ENCODE assay signal across 7 mouse cellular contexts in genomic region chr8:85298600-85299433, GRCm38 (mm10). TPM values are rescaled to one million over a fixed set of nuclear protein-coding genes. Genes with fewer than 3 reads are reported as not detected.
DNase-seq lines count a peak whose midpoint lies in the region; ATAC-seq lines count a peak whose summit lies in the region.

No protein-coding gene starts in this region.

- peaks cover 0 to 33% of the 10 kb centered on the region in 2 experiments; a peak in 3 of 4 replicates for H3K4me1 ChIP-seq in heart, embryonic 14.5 days (ENCODE audit: control insufficient read depth in 2 of 2, insufficient read depth in 2 of 2, low read length in 2 of 2)

- no peaks in the 10 kb centered on the region for H3K27me3 ChIP-seq in heart, embryonic 14.5 days (ENCODE audit: control insufficient read depth, insufficient read depth, low read length)

- ATAC-seq in common myeloid progenitor, adult 5-6 weeks (replicated peaks; ENCODE audit: low read depth, poor library complexity, severe bottlenecking), result peak; percentile 33
- peak; percentile 22 for ATAC-seq in heart, embryonic 14.5 days (ENCODE audit: insufficient number of reproducible peaks, insufficient read depth, low FRiP score, low read depth)
- peak; percentile 37 for ATAC-seq in megakaryocyte progenitor cell, adult 5-6 weeks (replicated peaks; ENCODE audit: poor library complexity)

- H3K9me3 ChIP-seq in heart, embryonic 14.5 days (ENCODE audit: control insufficient read depth, low read length), result no peaks in the 10 kb centered on the region

- H3K36me3 ChIP-seq in heart, embryonic 14.5 days (ENCODE audit: control insufficient read depth, insufficient read depth, low read length), result peaks cover 35% of the 10 kb centered on the region

- H3K27ac ChIP-seq in heart, embryonic 14.5 days (replicated peaks in 1 of 2; ENCODE audit: control insufficient read depth in 1 of 2, insufficient read depth in 1 of 2, low read depth in 2 of 2, low read length in 2 of 2), result peak overlapping the region; percentile 57 to 95

- peak; percentile 12 for DNase-seq in urinary bladder, postnatal 14 days (ENCODE audit: low spot score)
- DNase-seq in urinary bladder, postnatal 25 days (ENCODE audit: low spot score), result no peak
- peak; percentile 4 to 10 for DNase-seq in layer of hippocampus, postnatal 25 days (ENCODE audit: extremely low spot score in 1 of 2, low spot score in 1 of 2)
- peak; percentile 31 for DNase-seq in thymus, postnatal 0 days (ENCODE audit: low spot score)

- peak overlapping the region; percentile 79 for H3K4me2 ChIP-seq in heart, embryonic 14.5 days (ENCODE audit: low read length)

- H3K9ac ChIP-seq in heart, embryonic 14.5 days (ENCODE audit: low read length), result peak overlapping the region; percentile 90

- 1% methylated on average over 53 of the region's 53 CpGs for WGBS in heart, embryonic 14.5 days

- H3K4me3 ChIP-seq in heart, embryonic 14.5 days (ENCODE audit: control insufficient read depth in 1 of 2, insufficient read depth in 1 of 2, low read depth in 1 of 2, low read length in 2 of 2), result peak overlapping the region; percentile 96 to 99

RNA-seq across cellular contexts. Expression of gene Orc6, which starts 0.6 kb away (rescaled TPM):
- 106 and 117 TPM in 2 replicates for total RNA-seq in common myeloid progenitor, adult 5-6 weeks (2017)
- polyA plus RNA-seq in heart, embryonic 14.5 days (2014; fragmentation: Nextera tagmentation; extraction: Ambion mirVana), result 61.7 and 61.8 TPM in 2 replicates
- total RNA-seq in layer of hippocampus, postnatal 25 days (2021), result 10 to 100 TPM; 30.7 to 32.9 TPM
- 98.8 and 124 TPM in 2 replicates for total RNA-seq in megakaryocyte progenitor cell, adult 5-6 weeks (2015)
- total RNA-seq in megakaryocyte progenitor cell, adult 5-6 weeks (2017), result 91.7 and 102 TPM in 2 replicates
- 108 and 112 TPM in 2 replicates for polyA plus RNA-seq in thymus, postnatal 0 days (2015; fragmentation: Nextera tagmentation; extraction: Ambion mirVana)

RNA-seq across cellular contexts. Expression of gene Vps35, which starts 0.8 kb away (rescaled TPM):
- total RNA-seq in common myeloid progenitor, adult 5-6 weeks (2017), result 137 and 140 TPM in 2 replicates
- polyA plus RNA-seq in heart, embryonic 14.5 days (2014; fragmentation: Nextera tagmentation; extraction: Ambion mirVana), result 106 and 110 TPM in 2 replicates
- total RNA-seq in layer of hippocampus, postnatal 25 days (2021), result 100 to 1,000 TPM; 127 to 138 TPM
- 140 and 146 TPM in 2 replicates for total RNA-seq in megakaryocyte progenitor cell, adult 5-6 weeks (2015)
- 123 and 137 TPM in 2 replicates for total RNA-seq in megakaryocyte progenitor cell, adult 5-6 weeks (2017)
- 111 and 116 TPM in 2 replicates for polyA plus RNA-seq in thymus, postnatal 0 days (2015; fragmentation: Nextera tagmentation; extraction: Ambion mirVana)
